Mouse (Mus musculus): ENCODE results near the gene Ripor2. TPM values are rescaled to one million over a fixed set of nuclear protein-coding genes. Genes with fewer than 3 reads are reported as not detected.
A peak's percentile ranks its signal among the peaks of the same experiment; 100 is the strongest.

Gene Ripor2
- polyA plus RNA-seq, 2 experiments = 2.1 TPM

- no peak overlapping the region for H3K4me3 ChIP-seq (ENCODE audit: insufficient read depth in 1 of 2, low read depth in 2 of 2, low read length in 2 of 2)
- peaks cover 0 to 3% of the 10 kb centered on the region in 2 experiments; a peak in 2 of 4 replicates for H3K4me1 ChIP-seq (replicated peaks; ENCODE audit: control insufficient read depth in 2 of 2, insufficient read depth in 2 of 2, low read length in 1 of 2)
- no peak overlapping the region for H3K4me2 ChIP-seq (ENCODE audit: low read depth)
- H3K27ac ChIP-seq = no peak overlapping the region
- no peaks in the 10 kb centered on the region for H3K9me3 ChIP-seq (ENCODE audit: control insufficient read depth, low read length)
- no peaks in the 10 kb centered on the region for H3K27me3 ChIP-seq (ENCODE audit: control insufficient read depth, insufficient read depth, low read length)
- DNase-seq (ENCODE audit: low read depth in 3 of 3, low spot score in 3 of 3) (peak; percentile 22 to 30 (median 24)), ATAC-seq (ENCODE audit: insufficient read depth) (peak; percentile 52)
- no peaks in the 10 kb centered on the region for H3K36me3 ChIP-seq (replicated peaks; ENCODE audit: control insufficient read depth, insufficient read depth, low read depth)
- TF ChIP-seq EP300 (IDR thresholded peaks at IDR 0.05; ENCODE audit: low read depth) (no peak), CTCF (IDR thresholded peaks at IDR 0.05; ENCODE audit: low read depth) (peak; percentile 96)
- WGBS (ENCODE audit: insufficient replicate concordance) = 33% methylated on average over 16 of the region's 16 CpGs
- no peak overlapping the region for H3K9ac ChIP-seq (replicated peaks)
Observed at GRCm38 (mm10) chr13:24713434-24714000, 131.5 kb downstream of the Ripor2 start.

GRCm38 (mm10) chr13:24714360-24714885 is 132.4 kb downstream of the Ripor2 start:
- no peak overlapping the region for H3K27ac ChIP-seq
- H3K36me3 ChIP-seq (replicated peaks; ENCODE audit: control insufficient read depth, insufficient read depth, low read depth) = no peaks in the 10 kb centered on the region
- no peak overlapping the region for H3K9ac ChIP-seq (replicated peaks)
- no peak overlapping the region for H3K4me2 ChIP-seq (ENCODE audit: low read depth)
- TF ChIP-seq EP300 (IDR thresholded peaks at IDR 0.05; ENCODE audit: low read depth) (no peak), CTCF (IDR thresholded peaks at IDR 0.05; ENCODE audit: low read depth) (no peak)
- no peak for DNase-seq (ENCODE audit: low read depth in 3 of 3, low spot score in 3 of 3)
- H3K4me3 ChIP-seq (ENCODE audit: insufficient read depth in 1 of 2, low read depth in 2 of 2, low read length in 2 of 2) = no peak overlapping the region
- H3K9me3 ChIP-seq (ENCODE audit: control insufficient read depth, low read length) = no peaks in the 10 kb centered on the region
- no peak for ATAC-seq (ENCODE audit: insufficient read depth)
- H3K4me1 ChIP-seq (replicated peaks; ENCODE audit: control insufficient read depth in 2 of 2, insufficient read depth in 2 of 2, low read length in 1 of 2) = peaks cover 0 to 3% of the 10 kb centered on the region in 2 experiments; a peak in 2 of 4 replicates
- H3K27me3 ChIP-seq (ENCODE audit: control insufficient read depth, insufficient read depth, low read length) = no peaks in the 10 kb centered on the region
- WGBS (ENCODE audit: insufficient replicate concordance) = 75% methylated on average over 9 of the region's 9 CpGs

- Histone ChIP-seq H3K27ac (no peak overlapping the region), H3K4me1 (replicated peaks; ENCODE audit: control insufficient read depth in 2 of 2, insufficient read depth in 2 of 2, low read length in 1 of 2) (peaks cover 0 to 3% of the 10 kb centered on the region in 2 experiments; a peak in 2 of 4 replicates), H3K9me3 (ENCODE audit: control insufficient read depth, low read length) (no peaks in the 10 kb centered on the region), H3K27me3 (ENCODE audit: control insufficient read depth, insufficient read depth, low read length) (no peaks in the 10 kb centered on the region), H3K36me3 (replicated peaks; ENCODE audit: control insufficient read depth, insufficient read depth, low read depth) (no peaks in the 10 kb centered on the region), H3K4me2 (ENCODE audit: low read depth) (no peak overlapping the region), H3K9ac (replicated peaks) (no peak overlapping the region), H3K4me3 (ENCODE audit: insufficient read depth in 1 of 2, low read depth in 2 of 2, low read length in 2 of 2) (no peak overlapping the region)
- TF ChIP-seq EP300 (IDR thresholded peaks at IDR 0.05; ENCODE audit: low read depth) (no peak), CTCF (IDR thresholded peaks at IDR 0.05; ENCODE audit: low read depth) (no peak)
- no peak for DNase-seq (ENCODE audit: low read depth in 3 of 3, low spot score in 3 of 3)
- ATAC-seq (ENCODE audit: insufficient read depth) = no peak
- WGBS (ENCODE audit: insufficient replicate concordance) = 64% methylated on average over 5 of the region's 5 CpGs
Observed at GRCm38 (mm10) chr13:24715601-24716000, 133.6 kb downstream of the Ripor2 start.

GRCm38 (mm10) chr13:24716441-24716840 is 134.5 kb downstream of the Ripor2 start:
- no peaks in the 10 kb centered on the region for H3K27me3 ChIP-seq (ENCODE audit: control insufficient read depth, insufficient read depth, low read length)
- H3K4me2 ChIP-seq (ENCODE audit: low read depth) = no peak overlapping the region
- ATAC-seq (ENCODE audit: insufficient read depth) (no peak), DNase-seq (ENCODE audit: low read depth in 3 of 3, low spot score in 3 of 3) (no peak)
- 68% methylated on average over 9 of the region's 9 CpGs for WGBS (ENCODE audit: insufficient replicate concordance)
- no peaks in the 10 kb centered on the region for H3K36me3 ChIP-seq (replicated peaks; ENCODE audit: control insufficient read depth, insufficient read depth, low read depth)
- no peaks in the 10 kb centered on the region for H3K9me3 ChIP-seq (ENCODE audit: control insufficient read depth, low read length)
- peaks cover 0 to 3% of the 10 kb centered on the region in 2 experiments; a peak in 2 of 4 replicates for H3K4me1 ChIP-seq (replicated peaks; ENCODE audit: control insufficient read depth in 2 of 2, insufficient read depth in 2 of 2, low read length in 1 of 2)
- no peak for TF ChIP-seq EP300 (IDR thresholded peaks at IDR 0.05; ENCODE audit: low read depth)
- TF ChIP-seq CTCF (IDR thresholded peaks at IDR 0.05; ENCODE audit: low read depth) = no peak
- H3K9ac ChIP-seq (replicated peaks) = no peak overlapping the region
- no peak overlapping the region for H3K27ac ChIP-seq
- H3K4me3 ChIP-seq (ENCODE audit: insufficient read depth in 1 of 2, low read depth in 2 of 2, low read length in 2 of 2) = no peak overlapping the region

- Histone ChIP-seq H3K4me3 (ENCODE audit: insufficient read depth in 1 of 2, low read depth in 2 of 2, low read length in 2 of 2) (no peak overlapping the region), H3K4me1 (replicated peaks; ENCODE audit: control insufficient read depth in 2 of 2, insufficient read depth in 2 of 2, low read length in 1 of 2) (peaks cover 0 to 3% of the 10 kb centered on the region in 2 experiments; a peak in 2 of 4 replicates), H3K36me3 (replicated peaks; ENCODE audit: control insufficient read depth, insufficient read depth, low read depth) (no peaks in the 10 kb centered on the region), H3K9me3 (ENCODE audit: control insufficient read depth, low read length) (no peaks in the 10 kb centered on the region), H3K9ac (replicated peaks) (no peak overlapping the region), H3K4me2 (ENCODE audit: low read depth) (no peak overlapping the region), H3K27me3 (ENCODE audit: control insufficient read depth, insufficient read depth, low read length) (no peaks in the 10 kb centered on the region), H3K27ac (no peak overlapping the region)
- 70% methylated on average over 7 of the region's 7 CpGs for WGBS (ENCODE audit: insufficient replicate concordance)
- ATAC-seq (ENCODE audit: insufficient read depth) (no peak), DNase-seq (ENCODE audit: low read depth in 3 of 3, low spot score in 3 of 3) (no peak)
- TF ChIP-seq EP300 (IDR thresholded peaks at IDR 0.05; ENCODE audit: low read depth) = no peak
- TF ChIP-seq CTCF (IDR thresholded peaks at IDR 0.05; ENCODE audit: low read depth) = no peak
Observed at GRCm38 (mm10) chr13:24717677-24718076, 135.7 kb downstream of the Ripor2 start.
